Mouse (Mus musculus) liver, postnatal 0 days (tissue): ENCODE data around the gene Eif4e. TPM values are rescaled to one million over a fixed set of nuclear protein-coding genes. Genes with fewer than 3 reads are reported as not detected.
"Not testable (repeated sequence)": the region's sequence is repeated elsewhere in the genome, so short reads cannot be mapped to it uniquely, and the experiment has no call there.

Source experiments
- ATAC-seq: fragments of 200-750 bp; cut with Nextera tagmentation; 2 replicates; pipeline ENCODE4 v1.8.0; 2017; ENCODE audit warnings: mild to moderate bottlenecking, moderate library complexity
- DNase-seq: peaks from one replicate; pipeline ENCODE4 v3.0.0-alpha.2; 2016
- H3K27ac ChIP-seq: fragments of 300-500 bp; sonication (generic); 2 replicates; pipeline ENCODE4 v1.5.1; 2014; ENCODE audit warnings: antibody characterized with exemption, moderate library complexity, mild to moderate bottlenecking, low read depth
- H3K27me3 ChIP-seq: fragments of 300-500 bp; sonication (generic); 2 replicates; pipeline ENCODE4 v1.6.1; 2014; ENCODE audit warnings: low read length, control low read depth, mixed read lengths; ENCODE audit not compliant: insufficient read depth
- H3K36me3 ChIP-seq: fragments of 300-500 bp; sonication (generic); replicated peaks from 2 replicates; pipeline ENCODE4 v1.6.1; 2014; ENCODE audit warnings: mild to moderate bottlenecking, control low read depth, low read length, moderate library complexity, mixed read lengths; ENCODE audit not compliant: insufficient read depth
- H3K4me1 ChIP-seq: fragments of 300-500 bp; sonication (generic); 2 replicates; pipeline ENCODE4 v1.6.1; 2014; ENCODE audit warnings: antibody characterized with exemption, mild to moderate bottlenecking, control low read depth; ENCODE audit not compliant: insufficient read depth
- H3K4me2 ChIP-seq: fragments of 300-500 bp; sonication (generic); 2 replicates; pipeline ENCODE4 v1.6.1; 2014; ENCODE audit warnings: low read depth, mild to moderate bottlenecking, low read length, moderate library complexity, mixed read lengths
- H3K4me3 ChIP-seq: fragments of 300-500 bp; sonication (generic); 2 replicates; pipeline ENCODE4 v1.5.1; 2014; ENCODE audit warnings: low read depth, low read length
- H3K9ac ChIP-seq: fragments of 300-500 bp; sonication (generic); replicated peaks from 2 replicates; pipeline ENCODE4 v1.6.1; 2014; ENCODE audit warnings: mild to moderate bottlenecking, moderate library complexity
- H3K9me3 ChIP-seq: fragments of 300-500 bp; sonication (generic); 2 replicates; pipeline ENCODE4 v1.6.1; 2016; ENCODE audit warnings: mild to moderate bottlenecking, control low read depth, low read length, mixed read lengths
- CTCF ChIP-seq: sonication (generic); IDR thresholded peaks from 2 replicates; pipeline ENCODE4 v1.5.1; 2016; ENCODE audit warnings: antibody characterized with exemption, low read depth
- EP300 ChIP-seq: IDR thresholded peaks from 2 replicates; pipeline ENCODE4 v1.6.1; 2016; ENCODE audit warnings: antibody characterized with exemption, low read depth, mild to moderate bottlenecking
- WGBS: fragments of 180-500 bp; shearing (Covaris S2); extraction: QIAGEN DNeasy Blood & Tissue Kit; methylation state at CpG from one replicate; pipeline ENCODE4 v1.1.7; 2014; ENCODE audit not compliant: insufficient replicate concordance; 5-methylcytosine and 5-hydroxymethylcytosine counted together
- polyA plus RNA-seq: library from polyadenylated mRNA; unstranded; fragments of >200 nt; fragmentation: Nextera tagmentation; extraction: Ambion mirVana; gene quantifications from 2 replicates; pipeline ENCODE4 v1.2.1, GENCODE M21; 2015

Gene Eif4e
- polyA plus RNA-seq, 1 experiment from 2014 or later = 98.3 TPM

DNA sequence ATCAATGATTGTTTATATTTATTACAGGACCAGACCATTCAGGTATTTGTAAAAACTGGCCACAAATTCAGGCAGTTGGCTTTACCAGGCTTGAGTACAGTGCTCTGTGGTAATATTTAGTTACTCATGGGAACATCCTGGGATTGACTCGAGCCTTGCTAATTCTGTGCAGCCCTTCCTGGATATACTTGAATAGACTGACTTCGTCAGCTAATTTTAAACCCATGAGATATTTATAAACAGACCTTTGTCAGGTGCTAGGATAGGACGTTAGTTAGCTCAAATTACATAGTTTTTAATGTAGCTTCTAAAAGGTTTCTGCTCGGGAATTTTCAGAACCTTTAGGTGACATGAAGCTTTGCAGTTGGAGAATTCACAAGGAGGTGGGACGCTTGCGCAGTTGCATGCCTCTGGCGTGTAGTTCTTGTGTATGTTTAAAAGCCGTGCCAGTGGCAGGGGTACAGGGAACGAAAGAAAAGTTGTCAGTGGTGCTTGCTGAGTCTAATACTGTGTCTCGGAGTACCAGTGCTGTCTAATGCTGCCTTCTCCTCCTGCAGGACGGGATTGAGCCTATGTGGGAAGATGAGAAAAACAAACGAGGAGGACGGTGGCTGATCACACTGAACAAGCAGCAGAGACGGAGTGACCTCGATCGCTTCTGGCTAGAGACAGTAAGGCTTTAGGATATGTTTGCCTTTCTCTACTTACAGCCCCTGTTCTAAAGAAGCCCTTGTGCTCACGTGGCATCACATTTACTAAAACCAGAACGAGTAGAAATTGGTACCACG lies 24.6 kb downstream of the Eif4e start:
- ATAC-seq (no peak), DNase-seq (no peak)
- no peaks in the 10 kb centered on the region for H3K27me3 ChIP-seq
- H3K36me3 ChIP-seq = peaks cover 32% of the 10 kb centered on the region
- H3K4me3 ChIP-seq = no peak overlapping the region
- H3K4me2 ChIP-seq = no peak overlapping the region
- TF ChIP-seq EP300 (no peak), CTCF (no peak)
- 89% methylated on average over 19 of the region's 19 CpGs for WGBS
- no peaks in the 10 kb centered on the region for H3K4me1 ChIP-seq
- H3K9ac ChIP-seq = no peak overlapping the region
- H3K9me3 ChIP-seq = no peaks in the 10 kb centered on the region
- H3K27ac ChIP-seq = no peak overlapping the region

DNA sequence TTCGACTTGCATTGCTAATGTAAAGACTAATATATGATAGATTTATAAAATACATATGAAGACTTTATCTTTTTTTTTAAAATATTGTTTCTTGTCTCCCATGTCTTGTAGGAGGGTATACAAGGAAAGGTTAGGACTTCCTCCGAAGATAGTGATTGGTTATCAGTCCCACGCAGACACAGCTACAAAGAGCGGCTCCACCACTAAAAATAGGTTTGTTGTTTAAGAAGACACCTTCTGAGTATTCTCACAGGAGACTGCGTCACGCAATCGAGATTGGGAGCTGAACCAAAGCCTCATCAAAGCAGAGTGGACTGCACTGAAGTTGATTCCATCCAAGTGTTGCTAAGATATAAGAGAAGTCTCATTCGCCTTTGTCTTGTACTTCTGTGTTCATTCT lies 29.3 kb downstream of the Eif4e start:
- H3K27ac ChIP-seq, DNase-seq, H3K4me3 ChIP-seq, H3K4me2 ChIP-seq, H3K9ac ChIP-seq, H3K4me1 ChIP-seq, ATAC-seq, H3K27me3 ChIP-seq, H3K9me3 ChIP-seq: not testable (repeated sequence)
- 68% methylated on average over 8 of the region's 8 CpGs for WGBS
- H3K36me3 ChIP-seq = peaks cover 48% of the 10 kb centered on the region

DNA sequence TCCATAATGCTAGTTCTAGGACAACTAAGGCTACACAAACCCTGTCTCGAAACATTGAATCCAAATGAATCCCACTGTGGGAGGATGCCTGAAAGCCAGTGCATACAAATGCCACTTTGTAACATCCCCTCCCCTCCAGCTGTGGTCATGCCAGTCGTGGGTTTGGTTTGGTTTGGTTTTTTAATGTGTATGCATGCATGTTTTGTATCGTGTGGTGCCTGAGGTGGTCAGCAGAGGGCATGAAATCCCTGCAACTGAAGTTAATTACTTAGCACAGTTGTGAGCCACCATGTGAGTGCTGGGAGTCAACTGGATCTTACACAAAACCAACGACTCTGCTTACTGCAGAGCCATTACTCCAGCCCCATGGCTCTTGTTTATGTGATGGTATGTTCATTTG lies 32.5 kb downstream of the Eif4e start:
- H3K9me3 ChIP-seq = no peaks in the 10 kb centered on the region
- 0 out of 2 replicates have a peak, but pooled peaks have one; percentile 35 for ATAC-seq

DNA sequence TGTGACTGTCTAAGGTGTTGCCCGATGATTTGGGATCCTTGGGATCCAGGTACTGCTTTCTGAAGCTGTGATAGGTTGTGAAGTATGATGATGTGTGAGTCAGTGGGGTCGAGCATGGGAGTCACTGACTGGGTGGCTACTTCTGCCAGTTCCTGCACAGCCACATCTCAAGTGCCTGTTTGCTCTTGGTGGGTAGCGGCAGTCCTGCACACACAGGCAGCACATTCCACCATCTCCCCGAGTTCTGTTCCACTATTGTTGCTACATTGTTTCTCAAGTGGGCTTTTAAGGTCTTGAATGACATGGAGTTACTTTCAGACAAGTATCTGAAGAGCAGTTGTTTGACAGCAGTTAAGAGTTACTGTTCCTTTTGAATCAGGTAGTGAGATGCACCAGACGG lies 34.3 kb downstream of the Eif4e start:
- Histone ChIP-seq H3K4me1 (no peaks in the 10 kb centered on the region), H3K9ac (no peak overlapping the region), H3K9me3 (no peaks in the 10 kb centered on the region), H3K36me3 (peaks cover 19% of the 10 kb centered on the region), H3K27me3 (no peaks in the 10 kb centered on the region), H3K4me2 (no peak overlapping the region), H3K4me3 (no peak overlapping the region), H3K27ac (no peak overlapping the region)
- DNase-seq (no peak), ATAC-seq (no peak)
- WGBS = 85% methylated on average over 5 of the region's 5 CpGs
- TF ChIP-seq EP300 (no peak), CTCF (no peak)

More for the DNA sequence above, 32.5 kb downstream of the Eif4e start:
- Histone ChIP-seq H3K36me3 (peaks cover 27% of the 10 kb centered on the region), H3K27ac (no peak overlapping the region), H3K4me2 (no peak overlapping the region), H3K4me3 (no peak overlapping the region), H3K4me1 (no peaks in the 10 kb centered on the region), H3K9ac (no peak overlapping the region), H3K27me3 (no peaks in the 10 kb centered on the region)
- WGBS = 62% methylated on average over 4 of the region's 4 CpGs
- peak; percentile 43 for TF ChIP-seq CTCF
- TF ChIP-seq EP300 = no peak
- no peak for DNase-seq

DNA sequence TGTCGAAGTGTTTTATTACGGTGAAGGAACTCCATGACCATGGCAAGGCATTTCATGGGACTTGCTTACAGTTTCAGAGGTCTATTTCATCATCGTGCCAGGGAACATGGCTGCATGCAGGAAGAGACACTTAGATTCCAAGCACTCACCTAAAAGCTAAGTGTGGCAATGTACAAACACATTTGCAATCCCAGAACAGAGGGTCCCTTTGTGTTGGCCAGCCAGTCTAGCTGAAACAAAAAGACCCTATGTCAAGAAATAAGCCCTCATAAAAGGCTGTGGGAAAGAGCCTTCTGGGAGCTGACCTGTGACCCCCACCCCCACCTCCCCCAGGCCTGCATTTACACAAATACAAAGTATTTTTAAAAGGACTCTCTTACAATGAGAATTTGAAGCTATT lies 34.9 kb downstream of the Eif4e start:
- Histone ChIP-seq H3K9ac (no peak overlapping the region), H3K9me3 (no peaks in the 10 kb centered on the region), H3K4me2 (no peak overlapping the region), H3K36me3 (peaks cover 19% of the 10 kb centered on the region), H3K4me1 (no peaks in the 10 kb centered on the region), H3K27ac (no peak overlapping the region), H3K27me3 (no peaks in the 10 kb centered on the region), H3K4me3 (no peak overlapping the region)
- no peak for DNase-seq
- 92% methylated on average over 3 of the region's 3 CpGs for WGBS
- TF ChIP-seq EP300 = no peak
- no peak for TF ChIP-seq CTCF
- ATAC-seq = no peak

DNA sequence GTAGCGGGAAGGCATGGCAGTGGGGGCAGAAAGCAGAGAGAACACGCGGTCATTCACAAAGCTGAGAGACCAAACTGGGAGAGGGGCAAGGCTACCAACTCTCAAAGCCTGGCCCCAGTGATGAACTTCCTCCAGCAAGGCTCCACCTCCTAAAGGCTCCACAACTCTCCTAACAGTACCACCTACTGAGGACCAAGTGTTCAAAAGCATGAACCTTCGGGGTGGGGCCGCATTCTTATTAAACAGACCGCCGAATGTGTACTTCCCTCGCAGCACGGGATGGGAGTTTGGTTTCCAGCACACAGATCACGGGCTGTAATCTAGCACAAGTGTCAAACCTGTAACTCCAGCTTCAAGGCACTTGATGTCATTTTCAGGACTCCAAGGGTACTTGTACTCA lies 52.9 kb downstream of the Eif4e start:
- TF ChIP-seq EP300 = no peak
- TF ChIP-seq CTCF = no peak
- Histone ChIP-seq H3K4me1 (no peaks in the 10 kb centered on the region), H3K9ac (no peak overlapping the region), H3K27ac (no peak overlapping the region), H3K4me3 (no peak overlapping the region), H3K27me3 (no peaks in the 10 kb centered on the region), H3K9me3 (0 out of 2 replicates have a peak, but pooled peaks cover 6% of the 10 kb centered on the region), H3K4me2 (no peak overlapping the region), H3K36me3 (no peaks in the 10 kb centered on the region)
- ATAC-seq = no peak
- no peak for DNase-seq
- WGBS = 87% methylated on average over 10 of the region's 10 CpGs

DNA sequence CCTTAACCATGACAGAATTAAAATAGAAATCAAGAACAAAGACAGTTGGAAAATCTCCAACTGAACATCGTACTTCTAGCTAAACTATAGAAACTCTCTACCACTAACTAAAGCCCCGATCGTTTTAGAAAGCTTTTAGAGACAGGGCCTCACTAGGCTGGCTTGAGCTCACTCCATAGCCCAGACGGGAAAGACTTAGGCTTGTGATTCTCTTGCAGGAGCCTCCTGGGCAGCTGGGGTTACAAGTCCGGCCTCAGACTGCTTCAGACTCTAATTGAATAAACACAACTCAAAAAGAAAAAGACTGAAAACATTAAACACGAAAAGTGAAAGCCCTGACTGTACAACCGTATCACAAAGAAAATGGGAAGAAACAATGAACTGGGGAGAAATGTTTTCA lies 60.2 kb downstream of the Eif4e start:
- ATAC-seq (no peak), DNase-seq (no peak)
- Histone ChIP-seq H3K9ac (no peak overlapping the region), H3K4me3 (no peak overlapping the region), H3K4me2 (no peak overlapping the region), H3K4me1 (no peaks in the 10 kb centered on the region), H3K27me3 (no peaks in the 10 kb centered on the region), H3K9me3 (0 out of 2 replicates have a peak, but pooled peaks cover 6% of the 10 kb centered on the region), H3K36me3 (no peaks in the 10 kb centered on the region), H3K27ac (no peak overlapping the region)
- 70% methylated on average over 7 of the region's 7 CpGs for WGBS
- TF ChIP-seq EP300 (no peak), CTCF (no peak)
